In genomic region chr7:144409682-144410081, GRCm38 (mm10) we compare ENCODE assay signal across 27 mouse cellular contexts.
"Had no signal": no experiment of that assay in that cellular context is flagged by ENCODE, and none has a peak within 500 bp of the region (broad histone marks: within the 10 kb centered on the region; RNA-seq: fewer than 3 reads in every experiment).

No protein-coding gene starts in this region.

- ATAC-seq: liver, embryonic 12.5 days; midbrain, embryonic 15.5 days had no signal

- H3K9ac ChIP-seq: limb, embryonic 13.5 days; liver, embryonic 12.5 days; liver, embryonic 15.5 days; lung, embryonic 15.5 days; midbrain, embryonic 12.5 days; midbrain, embryonic 15.5 days; neural tube, embryonic 12.5 days; neural tube, embryonic 15.5 days; stomach, embryonic 15.5 days had no signal

- H3K27ac ChIP-seq: kidney, postnatal 0 days; left cerebral cortex, adult 2 months; limb, embryonic 10.5 days; limb, embryonic 13.5 days; liver, embryonic 12.5 days; liver, embryonic 15.5 days; lung, embryonic 15.5 days; midbrain, embryonic 12.5 days; midbrain, embryonic 15.5 days; neural tube, embryonic 12.5 days; neural tube, embryonic 15.5 days; stomach, embryonic 15.5 days had no signal

- H3K36me3 ChIP-seq: limb, embryonic 10.5 days; limb, embryonic 13.5 days; liver, embryonic 15.5 days; lung, embryonic 15.5 days; midbrain, embryonic 15.5 days; stomach, embryonic 15.5 days had no signal

- H3K4me2 ChIP-seq: limb, embryonic 13.5 days; liver, embryonic 12.5 days; liver, embryonic 15.5 days; lung, embryonic 15.5 days; midbrain, embryonic 12.5 days; midbrain, embryonic 15.5 days; neural tube, embryonic 12.5 days; neural tube, embryonic 15.5 days; stomach, embryonic 15.5 days had no signal

- H3K4me3 ChIP-seq: layer of hippocampus, adult 2 months; left cerebral cortex, adult 2 months; limb, embryonic 10.5 days; limb, embryonic 13.5 days; liver, embryonic 12.5 days; liver, embryonic 15.5 days; lung, embryonic 15.5 days; megakaryocyte, embryonic 14.5 days; midbrain, embryonic 12.5 days; midbrain, embryonic 15.5 days; neural tube, embryonic 12.5 days; neural tube, embryonic 15.5 days; stomach, embryonic 15.5 days had no signal

- H3K4me1 ChIP-seq: liver, embryonic 12.5 days; liver, embryonic 15.5 days had no signal

- H3K27me3 ChIP-seq: limb, embryonic 13.5 days; lung, embryonic 15.5 days; midbrain, embryonic 12.5 days; midbrain, embryonic 15.5 days; neural tube, embryonic 15.5 days; stomach, embryonic 15.5 days had no signal

- DNase-seq: kidney, adult 18-20 months; kidney, adult 9 months; kidney, postnatal 25 days; layer of hippocampus, adult 9-11 months; layer of hippocampus, postnatal 36 days; liver; lung, adult 18-20 months; lung, postnatal 10 days; lung, postnatal 36 days; right cerebral cortex, adult 18-20 months; right cerebral cortex, postnatal 14 days; spleen, adult 18-20 months; thymus, postnatal 25 days had no signal

- H3K9me3 ChIP-seq: limb, embryonic 10.5 days; limb, embryonic 13.5 days; liver, embryonic 12.5 days; liver, embryonic 15.5 days; lung, embryonic 15.5 days; megakaryocyte, embryonic 14.5 days; midbrain, embryonic 12.5 days; midbrain, embryonic 15.5 days; neural tube, embryonic 12.5 days; neural tube, embryonic 15.5 days; stomach, embryonic 15.5 days had no signal
